Mouse (Mus musculus): ENCODE measurements around the gene Ttll9.

The Ttll9 gene

GRCm38 (mm10) chr2:152962091-152962793 is at the start of gene Ttll9:
Gene Ttll9 (plus strand): TSS chr2:152962485.
- DNase-seq: peak; percentile 80

- no peak for DNase-seq
Observed at GRCm38 (mm10) chr2:152913471-152913870, 48.8 kb upstream of the Ttll9 start.

DNA sequence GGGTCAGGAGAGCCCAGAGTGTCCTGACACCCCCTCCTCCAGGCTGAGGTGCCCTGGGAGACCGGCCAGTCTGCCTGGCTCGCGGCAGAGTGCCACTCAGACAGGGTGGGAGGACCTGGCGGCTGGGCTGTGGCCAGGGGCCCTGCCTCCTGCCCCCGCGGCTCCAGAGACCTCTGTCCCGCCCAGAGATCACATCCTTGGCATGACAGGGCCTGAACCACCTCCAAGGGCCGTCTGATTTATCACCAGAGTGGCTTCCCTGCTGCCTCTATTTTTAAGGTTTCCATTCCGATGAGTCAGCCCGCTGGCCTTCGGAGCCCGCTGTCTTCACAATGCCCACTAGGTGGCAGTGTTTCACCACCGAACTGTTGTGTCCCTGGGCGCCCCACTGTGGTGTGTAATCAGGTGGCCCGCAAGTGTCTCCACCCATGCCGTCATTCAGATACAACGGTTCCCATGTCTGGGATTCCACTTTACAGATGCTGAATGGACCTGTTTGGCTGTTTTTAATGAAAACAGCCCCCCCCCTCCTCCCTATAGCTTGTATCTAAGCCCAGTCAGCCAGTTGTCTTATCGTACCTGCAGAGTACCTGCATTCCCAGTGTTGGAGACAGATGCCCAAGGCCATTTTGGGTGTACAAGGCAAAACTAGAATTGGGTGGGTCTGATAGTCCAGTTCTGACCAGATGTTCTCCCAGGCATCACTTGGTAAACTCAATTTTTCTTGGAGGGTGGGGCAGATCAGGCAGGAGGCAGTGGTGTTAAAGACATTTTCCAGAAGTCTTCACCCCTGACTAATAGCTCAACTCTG is 47.8 kb upstream of the Ttll9 start:
- DNase-seq: peak; percentile 92

- no peak for DNase-seq
Observed at GRCm38 (mm10) chr2:152915453-152915852, 46.8 kb upstream of the Ttll9 start.

- DNase-seq: no peak
Observed at GRCm38 (mm10) chr2:152916111-152916510, 46.2 kb upstream of the Ttll9 start.

DNA sequence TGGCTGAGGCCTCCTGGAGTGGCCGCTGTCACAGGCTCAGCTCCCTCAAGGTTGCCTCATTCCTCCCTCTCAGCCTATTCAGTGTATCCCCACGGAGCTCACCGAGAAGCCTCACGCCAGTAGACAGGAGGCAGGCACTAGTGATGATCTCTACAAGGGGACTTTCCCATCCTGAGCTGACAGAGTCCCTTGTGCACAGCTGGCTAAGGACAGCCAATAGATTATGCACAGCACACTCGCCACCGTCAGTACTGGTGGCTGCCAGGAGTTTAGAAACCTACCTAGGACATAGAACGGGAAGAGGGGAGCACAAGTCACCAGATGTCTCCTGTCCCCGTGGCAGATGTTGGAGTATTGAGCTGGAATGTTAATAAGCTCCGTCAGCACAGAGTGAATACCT is 44.6 kb upstream of the Ttll9 start:
- DNase-seq: no peak

DNA sequence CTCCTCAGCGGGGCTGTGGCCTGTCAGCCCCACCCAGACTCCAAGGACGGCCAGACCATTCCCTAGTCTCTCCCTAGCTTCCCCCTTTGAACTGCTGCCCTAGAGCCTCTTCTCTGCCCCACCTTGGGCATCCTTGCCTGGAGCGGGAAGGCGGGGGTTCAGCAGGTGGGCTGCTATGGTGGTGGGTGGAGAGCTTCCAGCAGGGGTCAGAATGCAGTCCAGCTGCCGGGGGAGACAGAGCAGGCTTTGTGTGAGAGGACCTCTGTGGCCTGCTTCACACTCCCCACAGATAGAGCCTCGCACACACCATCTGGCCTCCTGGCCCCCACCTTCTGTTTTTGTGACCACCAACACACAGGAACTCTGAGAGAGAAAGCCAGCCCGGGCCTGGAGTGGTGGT is 39.9 kb upstream of the Ttll9 start:
- DNase-seq: no peak

GRCm38 (mm10) chr2:152923621-152924020 is 38.7 kb upstream of the Ttll9 start:
- peak; percentile 51 for DNase-seq

GRCm38 (mm10) chr2:152924128-152924527 is 38.2 kb upstream of the Ttll9 start:
- DNase-seq: no peak

GRCm38 (mm10) chr2:152924543-152924942 is 37.7 kb upstream of the Ttll9 start:
- DNase-seq: no peak

DNA sequence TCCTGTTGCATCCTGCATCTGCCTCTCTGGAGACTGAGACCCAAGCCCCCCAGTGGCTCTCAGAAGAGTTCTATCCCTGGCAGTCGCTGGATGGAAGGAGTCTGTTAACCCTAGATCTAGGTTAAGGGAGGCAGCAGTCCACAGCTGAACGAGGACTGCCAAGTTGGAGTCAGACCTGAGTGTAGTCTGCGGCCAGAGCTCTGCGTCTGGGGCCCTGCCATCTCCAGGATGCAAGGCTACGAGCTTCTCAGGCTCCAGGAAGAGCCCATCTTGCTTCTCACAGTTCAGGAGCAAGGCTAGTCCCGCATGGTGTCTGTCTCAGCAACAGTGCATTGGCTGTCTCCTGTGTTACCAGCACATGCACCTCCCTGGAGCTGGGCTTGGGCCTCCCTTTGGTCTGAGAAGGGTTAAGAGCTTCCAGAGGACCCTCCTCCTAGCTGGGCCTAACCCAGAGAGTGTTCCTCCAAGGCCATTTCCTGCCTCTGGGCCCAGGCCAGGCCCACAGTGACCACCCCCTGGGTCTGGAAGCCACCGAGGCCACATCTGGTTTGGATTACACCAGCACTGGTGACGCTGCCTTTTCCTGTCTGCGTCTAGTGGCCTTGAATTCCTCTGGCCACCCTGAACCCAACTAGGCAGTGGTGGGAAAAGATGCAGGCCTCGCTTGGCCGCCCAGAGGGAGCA is 37.0 kb upstream of the Ttll9 start:
- no peak for DNase-seq

- DNase-seq: no peak
Observed at GRCm38 (mm10) chr2:152926896-152927295, 35.4 kb upstream of the Ttll9 start.

DNA sequence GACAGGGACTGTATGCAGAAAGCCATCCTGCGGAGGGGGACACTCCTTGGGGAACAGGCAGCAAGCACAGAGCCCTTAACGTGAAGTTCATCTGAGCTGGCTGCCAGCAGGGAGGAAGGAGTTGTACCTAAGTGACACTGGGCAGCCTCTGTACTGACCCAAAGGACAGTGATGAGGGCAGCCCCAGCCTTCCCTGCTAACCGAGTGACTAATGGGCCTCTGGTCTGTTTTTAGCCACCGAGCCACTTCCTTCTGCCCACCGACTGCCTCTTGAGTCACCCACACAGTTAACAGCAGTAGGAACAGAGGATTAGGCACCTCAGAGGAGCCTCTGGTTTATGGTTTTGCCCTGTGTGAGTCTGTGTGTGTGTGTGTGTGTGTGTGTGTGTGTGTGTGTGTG is 34.9 kb upstream of the Ttll9 start:
- DNase-seq: no peak

DNA sequence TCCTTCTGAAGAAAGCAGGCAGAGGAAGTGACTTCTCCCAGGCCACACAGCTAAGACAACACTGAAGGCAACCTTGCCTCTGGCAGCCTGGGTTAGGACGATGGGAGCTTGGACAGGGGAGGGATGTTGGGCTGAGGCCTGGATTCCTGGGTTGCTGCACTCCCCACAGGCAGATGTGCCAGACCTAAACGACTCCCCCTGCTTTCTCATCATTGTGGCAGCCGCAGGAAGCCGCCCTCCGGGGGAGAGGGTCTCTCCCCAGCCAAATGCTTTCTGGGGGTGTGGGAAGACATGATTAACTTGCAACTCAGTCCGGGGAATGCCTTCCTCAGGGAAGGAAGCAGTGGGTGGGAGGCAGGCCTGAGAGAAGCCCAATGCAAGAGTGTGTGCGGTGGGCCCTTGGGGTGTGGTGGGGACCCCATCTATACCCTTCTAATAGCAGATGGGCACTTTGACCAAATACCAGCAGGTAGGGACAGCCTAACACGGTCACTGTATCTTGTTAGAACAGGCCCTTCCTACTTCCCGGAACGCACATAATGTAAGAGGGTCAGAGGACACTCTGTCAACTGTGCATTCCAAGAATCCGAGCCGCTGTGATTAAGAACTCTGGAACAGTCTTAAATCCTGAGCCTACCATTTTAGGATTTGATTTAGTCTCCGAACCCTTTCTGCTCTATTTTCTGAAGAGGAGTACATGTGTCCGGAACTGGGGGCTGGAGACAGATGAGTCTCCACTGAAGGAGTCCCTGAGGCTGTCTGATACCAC is 33.9 kb upstream of the Ttll9 start:
- DNase-seq: no peak

DNA sequence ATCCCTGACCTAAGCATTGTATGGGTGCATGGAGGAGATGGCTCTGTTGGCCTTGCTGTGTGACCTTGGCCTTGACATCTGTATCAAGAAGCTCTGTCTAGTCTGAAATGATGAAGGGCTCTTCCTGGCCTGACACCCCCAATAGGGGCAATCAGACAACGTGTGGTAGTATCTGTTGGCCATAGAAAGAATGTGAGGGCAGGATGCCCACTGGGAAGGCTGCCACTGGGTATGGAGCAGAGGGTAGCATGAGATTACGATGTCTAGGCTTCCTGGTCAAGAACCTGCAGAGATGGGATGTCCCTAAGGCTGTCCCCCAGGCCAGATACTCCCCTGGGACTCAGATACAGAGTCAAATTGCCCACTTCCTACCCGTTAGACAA is 33.3 kb upstream of the Ttll9 start:
- DNase-seq: no peak

DNA sequence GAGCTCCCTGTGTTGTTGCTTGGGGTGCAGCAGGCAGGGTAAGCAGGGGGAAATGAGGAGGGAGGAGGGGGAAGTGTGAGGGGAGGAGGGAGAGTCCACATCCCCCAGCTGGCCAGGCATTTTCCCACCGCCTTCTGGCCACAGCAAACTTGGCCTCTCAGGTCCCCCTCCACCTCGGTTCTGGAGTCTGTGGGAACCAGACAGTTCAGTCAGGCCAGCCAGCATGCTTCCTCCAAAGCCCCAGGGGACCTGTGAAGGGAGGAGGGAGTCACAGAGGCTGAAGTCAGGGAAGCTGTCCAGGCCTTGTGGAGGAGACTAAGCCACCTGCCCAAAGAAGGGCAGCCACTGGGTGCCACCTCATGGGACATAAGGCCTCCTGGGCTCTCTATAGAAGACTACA is 32.0 kb upstream of the Ttll9 start:
- no peak for DNase-seq

GRCm38 (mm10) chr2:152931456-152932160 is 30.7 kb upstream of the Ttll9 start:
- no peak for DNase-seq

- DNase-seq: no peak
Observed at GRCm38 (mm10) chr2:152933048-152933447, 29.2 kb upstream of the Ttll9 start, which contains the start of gene Foxs1. Gene Foxs1 (minus strand): TSS chr2:152933208.

- DNase-seq: peak; percentile 56
Observed at GRCm38 (mm10) chr2:152933614-152934013, 28.7 kb upstream of the Ttll9 start.

GRCm38 (mm10) chr2:152939846-152940245 is 22.4 kb upstream of the Ttll9 start:
- peak; percentile 58 for DNase-seq

DNA sequence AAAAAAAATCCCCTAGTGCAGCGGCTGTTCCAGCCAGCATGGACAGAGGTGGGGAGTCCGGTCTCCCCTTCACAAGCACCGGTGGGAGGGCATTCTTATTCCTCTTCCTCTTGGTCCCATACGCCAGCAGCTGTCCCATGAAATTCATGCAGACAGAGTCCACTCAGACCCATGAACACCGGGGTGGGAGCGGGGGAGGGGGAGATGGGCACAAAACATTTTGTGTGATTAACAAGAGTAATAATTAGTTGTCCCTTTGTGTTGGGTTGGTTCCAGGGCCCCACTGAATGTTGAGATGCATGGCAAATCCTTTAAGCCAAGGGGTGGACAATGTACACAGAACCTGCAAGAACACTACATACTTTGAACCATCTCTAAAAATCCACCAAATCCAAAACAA is 21.2 kb upstream of the Ttll9 start:
- DNase-seq: no peak

DNA sequence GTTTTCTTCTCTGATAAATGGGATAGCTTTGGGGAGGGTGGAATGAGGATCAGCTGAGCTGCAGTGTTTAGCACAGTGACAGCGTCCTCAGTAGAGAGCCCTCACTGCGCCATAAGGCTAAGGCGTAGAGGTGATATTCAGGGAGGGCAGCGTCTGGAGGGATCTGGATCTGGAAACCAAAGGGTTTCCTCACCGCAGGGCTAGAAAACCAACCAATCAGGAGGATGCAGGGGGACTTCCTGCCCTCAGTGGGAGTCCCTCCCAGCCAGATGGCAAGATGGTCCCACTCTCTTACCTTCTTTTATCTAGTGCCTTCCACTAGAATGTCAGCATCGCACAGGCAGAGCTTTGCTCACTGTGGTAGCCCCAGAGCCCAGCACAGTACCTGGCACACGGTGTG is 20.5 kb upstream of the Ttll9 start:
- DNase-seq: no peak
